ENCODE assay signal across 18 mouse cellular contexts in genomic region chr7:27128946-27129345, GRCm38 (mm10). TPM values are rescaled to one million over a fixed set of nuclear protein-coding genes. Genes with fewer than 3 reads are reported as not detected.
"Had no signal": no experiment of that assay in that cellular context is flagged by ENCODE, and none has a peak within 500 bp of the region (broad histone marks: within the 10 kb centered on the region; RNA-seq: fewer than 3 reads in every experiment).

No protein-coding gene starts in this region.

- DNase-seq: left cerebral cortex, postnatal 4 days; liver, embryonic 13.5 days; right cerebral cortex, postnatal 25 days; spleen, adult 18-20 months; thymus, adult 2 months had no signal

- H3K27ac ChIP-seq: intestine, embryonic 15.5 days; limb, embryonic 12.5 days; limb, embryonic 15.5 days; liver, embryonic 13.5 days; midbrain, embryonic 10.5 days; midbrain, embryonic 13.5 days; neural tube, embryonic 13.5 days; stomach, embryonic 15.5 days had no signal

- H3K4me2 ChIP-seq: intestine, embryonic 15.5 days; limb, embryonic 12.5 days; limb, embryonic 15.5 days; liver, embryonic 13.5 days; lung, embryonic 14.5 days; midbrain, embryonic 13.5 days; neural tube, embryonic 13.5 days; stomach, embryonic 15.5 days had no signal

- ATAC-seq: midbrain, embryonic 13.5 days; midbrain, embryonic 16.5 days had no signal

- H3K27me3 ChIP-seq: intestine, embryonic 15.5 days; limb, embryonic 12.5 days; limb, embryonic 15.5 days; liver, embryonic 13.5 days; midbrain, embryonic 13.5 days; neural tube, embryonic 13.5 days; stomach, embryonic 15.5 days had no signal

- H3K9ac ChIP-seq: intestine, embryonic 15.5 days; limb, embryonic 12.5 days; limb, embryonic 15.5 days; liver, embryonic 13.5 days; lung, embryonic 14.5 days; midbrain, embryonic 13.5 days; neural tube, embryonic 13.5 days; stomach, embryonic 15.5 days had no signal

- H3K36me3 ChIP-seq: intestine, embryonic 15.5 days; limb, embryonic 12.5 days; limb, embryonic 15.5 days; liver, embryonic 13.5 days; midbrain, embryonic 10.5 days; midbrain, embryonic 13.5 days; neural tube, embryonic 13.5 days; stomach, embryonic 15.5 days had no signal

- H3K4me3 ChIP-seq: intestine, embryonic 15.5 days; limb, embryonic 12.5 days; limb, embryonic 15.5 days; liver, embryonic 13.5 days; megakaryocyte, embryonic 14.5 days; midbrain, embryonic 10.5 days; midbrain, embryonic 13.5 days; myocyte; neural tube, embryonic 13.5 days; stomach, embryonic 15.5 days had no signal

- H3K9me3 ChIP-seq: intestine, embryonic 15.5 days; limb, embryonic 15.5 days; liver, embryonic 13.5 days; megakaryocyte, embryonic 14.5 days; midbrain, embryonic 13.5 days; neural tube, embryonic 13.5 days; stomach, embryonic 15.5 days had no signal

- H3K4me1 ChIP-seq: midbrain, embryonic 10.5 days; midbrain, embryonic 13.5 days; neural tube, embryonic 13.5 days had no signal

RNA-seq across cellular contexts. Expression of gene Cyp2f2, which starts 9.2 kb away (rescaled TPM):
- polyA plus RNA-seq: limb, embryonic 12.5 days; midbrain, embryonic 10.5 days; midbrain, embryonic 13.5 days; midbrain, embryonic 16.5 days; neural tube, embryonic 13.5 days had no signal

RNA-seq across cellular contexts. Expression of gene Cyp2t4, which starts 24.6 kb away (rescaled TPM):
- polyA plus RNA-seq: limb, embryonic 12.5 days; liver, embryonic 16.5 days; lung, postnatal 0 days; stomach, embryonic 15.5 days had no signal

RNA-seq across cellular contexts. Expression of gene Gm21983, which starts 51.9 kb away (rescaled TPM):
- polyA plus RNA-seq: intestine, embryonic 15.5 days; liver, embryonic 13.5 days; liver, embryonic 16.5 days; lung, postnatal 0 days; midbrain, embryonic 10.5 days; myocyte; thymus, adult 2 months had no signal
